Mouse (Mus musculus) forebrain, postnatal 0 days (tissue): Measurements from ENCODE around the gene Mapre3. TPM values are rescaled to one million over a fixed set of nuclear protein-coding genes. Genes with fewer than 3 reads are reported as not detected.

ENCODE experiments used
- ATAC-seq: fragments of 200-750 bp; cut with Nextera tagmentation; 2 replicates; pipeline ENCODE4 v1.8.0; 2017; ENCODE audit warnings: mild to moderate bottlenecking, moderate library complexity
- DNase-seq: peaks from one replicate; pipeline ENCODE4 v3.0.0-alpha.2; 2015
- H3K27ac ChIP-seq: fragments of 300-500 bp; sonication (generic); 2 replicates; pipeline ENCODE4 v1.5.1; 2014; ENCODE audit warnings: low read depth, mild to moderate bottlenecking, antibody characterized with exemption, low read length, moderate library complexity, mixed read lengths
- H3K27me3 ChIP-seq: fragments of 300-500 bp; sonication (generic); 2 replicates; pipeline ENCODE4 v1.6.1; 2014; ENCODE audit warnings: mild to moderate bottlenecking, low read length, mixed read lengths; ENCODE audit not compliant: insufficient read depth
- H3K36me3 ChIP-seq: fragments of 300-500 bp; sonication (generic); 2 replicates; pipeline ENCODE4 v1.6.1; 2014; ENCODE audit warnings: mild to moderate bottlenecking, moderate library complexity; ENCODE audit not compliant: insufficient read depth
- H3K4me1 ChIP-seq: fragments of 300-500 bp; sonication (generic); 2 replicates; pipeline ENCODE4 v1.6.1; 2014; ENCODE audit warnings: antibody characterized with exemption; ENCODE audit not compliant: insufficient read depth
- H3K4me2 ChIP-seq: fragments of 300-500 bp; sonication (generic); 2 replicates; pipeline ENCODE4 v1.6.1; 2014; ENCODE audit warnings: low read depth, mild to moderate bottlenecking, moderate library complexity
- H3K4me3 ChIP-seq: fragments of 300-500 bp; sonication (generic); 2 replicates; pipeline ENCODE4 v1.5.1; 2014; ENCODE audit warnings: low read depth, low read length, mixed read lengths
- H3K9ac ChIP-seq: fragments of 300-500 bp; sonication (generic); 2 replicates; pipeline ENCODE4 v1.6.1; 2014; ENCODE audit warnings: mild to moderate bottlenecking
- H3K9me3 ChIP-seq: fragments of 300-500 bp; sonication (generic); 2 replicates; pipeline ENCODE4 v1.6.1; 2016; ENCODE audit warnings: low read length
- CTCF ChIP-seq: sonication (generic); IDR thresholded peaks from 2 replicates; pipeline ENCODE4 v1.5.1; 2016; ENCODE audit warnings: antibody characterized with exemption, control low read depth, low read depth
- WGBS: fragments of 180-500 bp; shearing (Covaris S2); extraction: QIAGEN DNeasy Blood & Tissue Kit; methylation state at CpG from one replicate; pipeline ENCODE4 v1.1.7; 2014; 5-methylcytosine and 5-hydroxymethylcytosine counted together
- polyA plus RNA-seq: library from polyadenylated mRNA; unstranded; fragments of >200 nt; fragmentation: Nextera tagmentation; extraction: Ambion mirVana; gene quantifications from 2 replicates; pipeline ENCODE4 v1.2.1, GENCODE M21; 2015
- total RNA-seq: library from RNA; depleted of rRNA; stranded (reverse); fragments of >200 nt; gene quantifications from 2 replicates; pipeline ENCODE4 v1.2.3, GENCODE M21; 2014

Gene Mapre3
- total and polyA plus RNA-seq, 2 experiments from 2014 or later, result 55.0 to 141 TPM

DNA sequence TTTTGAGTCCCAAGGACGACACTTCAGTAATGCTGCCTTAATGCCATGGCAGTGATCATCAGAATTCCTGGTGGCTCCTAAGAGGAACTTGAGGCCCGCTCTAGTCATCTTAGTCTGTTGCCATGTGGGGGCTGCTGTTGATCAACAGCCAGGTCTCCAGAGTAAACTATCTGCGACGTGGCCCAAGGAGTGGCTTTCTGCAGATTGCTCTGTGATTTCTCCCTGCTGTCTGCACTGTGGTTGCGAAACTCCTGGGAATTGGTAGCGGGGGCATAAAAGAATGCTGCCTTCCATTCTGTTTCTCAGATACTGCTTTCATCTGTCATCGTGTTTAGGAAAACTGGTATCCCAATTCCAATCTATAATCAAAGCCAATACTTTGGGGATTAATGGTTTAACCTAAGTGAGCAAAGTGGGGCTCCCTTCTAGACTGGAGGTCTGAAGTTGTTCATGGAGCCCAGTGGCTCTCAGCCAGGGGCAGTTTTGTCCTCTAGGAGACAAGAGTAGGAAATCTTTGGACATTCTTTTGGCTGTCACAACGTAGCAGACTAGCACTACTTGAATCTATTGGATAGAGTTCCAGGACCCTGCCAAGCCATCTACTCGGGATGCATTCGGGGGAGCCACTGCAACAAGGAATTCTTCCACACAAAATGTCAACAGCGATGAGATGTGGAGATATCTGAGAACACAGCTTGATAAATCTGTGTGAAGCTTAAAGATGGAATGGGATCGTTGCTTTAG lies 11.5 kb upstream of the Mapre3 start:
- ATAC-seq (no peak), DNase-seq (no peak)
- H3K27me3 ChIP-seq, result no peaks in the 10 kb centered on the region
- no peak overlapping the region for H3K9ac ChIP-seq
- no peak overlapping the region for H3K27ac ChIP-seq
- H3K36me3 ChIP-seq, result peaks cover 17% of the 10 kb centered on the region
- no peaks in the 10 kb centered on the region for H3K4me1 ChIP-seq
- TF ChIP-seq CTCF, result no peak
- no peak overlapping the region for H3K4me2 ChIP-seq
- 73% methylated on average over 12 of the region's 12 CpGs for WGBS
- H3K9me3 ChIP-seq, result no peaks in the 10 kb centered on the region
- H3K4me3 ChIP-seq, result no peak overlapping the region

DNA sequence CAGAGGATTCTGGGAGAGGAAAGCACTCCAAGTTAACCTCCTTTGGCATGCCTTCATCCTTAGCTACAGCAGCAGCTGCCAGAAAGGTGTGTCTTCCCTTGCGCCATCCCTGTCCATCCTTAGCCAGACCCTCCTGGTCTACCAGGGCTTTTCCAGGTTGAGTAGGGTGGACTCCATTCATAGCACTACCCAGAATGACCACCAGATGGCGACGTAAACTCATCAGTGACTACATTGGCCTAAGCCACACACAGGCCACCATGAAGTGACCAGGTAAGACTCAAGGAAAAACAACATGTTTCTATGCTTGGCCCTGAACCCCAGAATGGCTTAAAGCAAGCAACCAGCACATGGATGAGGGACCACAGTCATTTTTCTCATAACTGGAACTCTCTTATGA lies 8.3 kb upstream of the Mapre3 start:
- Histone ChIP-seq H3K27me3 (no peaks in the 10 kb centered on the region), H3K9me3 (no peaks in the 10 kb centered on the region), H3K27ac (no peak overlapping the region), H3K36me3 (no peaks in the 10 kb centered on the region), H3K9ac (no peak overlapping the region), H3K4me3 (no peak overlapping the region), H3K4me2 (no peak overlapping the region), H3K4me1 (no peaks in the 10 kb centered on the region)
- TF ChIP-seq CTCF, result peak; percentile 99
- WGBS, result 8% methylated on average over 3 of the region's 3 CpGs
- ATAC-seq (peak; percentile 78), DNase-seq (peak; percentile 89)

DNA sequence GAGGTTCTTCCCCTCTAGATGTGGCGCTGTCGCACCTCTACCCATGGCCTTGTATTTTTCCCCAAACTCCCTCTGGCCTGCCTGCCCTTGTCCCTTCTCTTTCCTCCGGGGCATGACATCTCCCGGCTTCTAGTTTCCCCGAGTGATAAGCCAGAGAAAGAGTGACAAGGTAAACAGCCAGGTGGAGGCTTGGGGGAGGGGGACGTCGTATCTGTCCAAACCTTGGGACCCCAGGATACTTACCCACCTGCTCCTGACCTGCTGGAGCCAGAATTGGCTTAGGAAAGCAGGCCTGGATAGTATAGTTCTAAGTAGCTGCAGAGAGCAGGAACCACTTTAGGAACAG lies 652 bp downstream of the Mapre3 start:
- Histone ChIP-seq H3K9me3 (no peaks in the 10 kb centered on the region), H3K27me3 (no peaks in the 10 kb centered on the region; the same call in 1 of the 2 replicates), H3K4me2 (peak overlapping the region; percentile 86), H3K27ac (peak overlapping the region; percentile 90), H3K36me3 (no peaks in the 10 kb centered on the region), H3K4me1 (peaks cover 24% of the 10 kb centered on the region), H3K4me3 (peak overlapping the region; percentile 93), H3K9ac (peak overlapping the region; percentile 84)
- DNase-seq, result no peak
- TF ChIP-seq CTCF, result no peak
- WGBS, result 4% methylated on average over 7 of the region's 7 CpGs
- ATAC-seq, result no peak

DNA sequence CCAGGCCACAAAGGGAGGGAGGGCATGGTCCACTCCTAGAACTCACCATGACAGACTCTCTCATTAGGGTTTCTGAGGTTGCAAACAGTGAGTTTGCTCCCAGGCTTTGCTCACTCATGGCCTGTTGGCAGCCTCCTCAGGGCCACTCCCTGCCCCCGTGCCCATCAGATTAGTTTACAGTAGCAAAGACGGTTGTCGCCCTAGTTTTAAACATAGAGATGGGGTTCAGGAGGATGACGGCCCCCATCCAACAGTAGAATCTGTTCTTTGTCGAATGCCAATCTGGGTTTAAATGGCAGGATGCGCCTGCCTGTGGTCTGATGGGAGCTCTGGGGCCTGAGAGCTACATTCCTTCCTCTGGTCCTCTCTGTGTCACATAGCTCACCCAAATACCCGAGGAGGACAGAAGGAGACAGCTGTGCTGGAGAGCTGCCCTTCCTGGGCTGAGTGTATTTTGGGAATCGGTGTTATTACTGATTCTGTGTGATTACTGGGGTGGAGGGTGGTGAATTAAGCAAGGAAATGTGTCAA lies 1.9 kb downstream of the Mapre3 start:
- no peaks in the 10 kb centered on the region; the same call in 1 of the 2 replicates for H3K27me3 ChIP-seq
- H3K27ac ChIP-seq, result no peak overlapping the region
- peaks cover 24% of the 10 kb centered on the region for H3K4me1 ChIP-seq
- peak overlapping the region; percentile 86 for H3K4me2 ChIP-seq
- TF ChIP-seq CTCF, result no peak
- H3K36me3 ChIP-seq, result no peaks in the 10 kb centered on the region
- ATAC-seq, result no peak
- 57% methylated on average over 8 of the region's 8 CpGs for WGBS
- peak overlapping the region; percentile 25 for H3K9ac ChIP-seq
- H3K9me3 ChIP-seq, result no peaks in the 10 kb centered on the region
- peak overlapping the region; percentile 16 for H3K4me3 ChIP-seq
- DNase-seq, result no peak

DNA sequence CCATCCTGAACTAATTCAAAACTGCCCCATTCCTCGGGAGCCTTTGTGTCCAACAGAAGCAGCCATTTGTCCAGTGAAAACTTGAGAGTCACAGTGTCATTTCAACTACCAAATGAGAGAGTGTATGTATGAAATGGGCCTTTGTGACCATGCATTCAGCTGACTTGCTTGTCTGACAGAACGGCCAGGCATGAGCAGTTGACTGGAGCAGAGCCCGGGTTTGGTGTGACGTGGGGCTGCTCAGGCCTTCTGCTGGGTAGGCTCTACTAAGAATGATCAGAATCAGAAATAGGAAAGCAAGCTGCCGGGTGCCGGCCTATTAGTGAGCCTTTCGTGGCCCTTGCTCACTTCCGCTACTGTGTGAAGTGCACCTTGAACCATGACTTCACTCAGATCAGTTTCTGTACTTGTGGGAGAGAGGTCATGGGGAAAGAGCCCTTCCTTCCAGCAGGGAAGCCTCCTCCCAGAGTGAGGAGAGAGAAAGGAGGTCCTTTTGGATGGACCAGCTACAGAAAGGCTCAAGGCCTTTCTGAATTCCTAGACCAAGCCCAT lies 4.4 kb downstream of the Mapre3 start:
- no peak overlapping the region for H3K27ac ChIP-seq
- no peaks in the 10 kb centered on the region for H3K9me3 ChIP-seq
- no peak for TF ChIP-seq CTCF
- no peak overlapping the region for H3K4me2 ChIP-seq
- ATAC-seq, result no peak
- WGBS, result 79% methylated on average over 8 of the region's 8 CpGs
- DNase-seq, result no peak
- H3K4me1 ChIP-seq, result peaks cover 22% of the 10 kb centered on the region
- no peak overlapping the region for H3K9ac ChIP-seq
- no peaks in the 10 kb centered on the region for H3K27me3 ChIP-seq
- H3K4me3 ChIP-seq, result no peak overlapping the region
- no peaks in the 10 kb centered on the region for H3K36me3 ChIP-seq

DNA sequence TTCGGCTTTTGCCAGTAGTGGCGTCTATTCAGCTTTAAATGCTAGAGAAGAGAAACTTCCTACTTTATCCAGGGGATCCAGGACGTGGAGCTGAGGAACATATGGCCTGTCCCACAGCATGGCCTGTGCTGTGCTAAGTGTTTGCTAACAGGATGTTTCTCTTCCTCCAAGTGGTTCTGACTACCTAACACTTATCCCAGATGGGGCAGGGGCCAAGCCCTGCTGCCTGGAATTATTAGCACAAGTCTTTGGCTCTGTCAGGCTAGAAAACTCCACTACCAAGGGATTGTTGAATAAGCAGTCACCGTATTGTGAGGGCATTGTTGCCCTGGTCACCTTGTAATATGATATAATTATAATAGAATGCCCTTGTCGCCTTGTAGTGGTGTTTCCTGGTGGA lies 8.2 kb downstream of the Mapre3 start:
- H3K27me3 ChIP-seq, result no peaks in the 10 kb centered on the region
- H3K4me3 ChIP-seq, result no peak overlapping the region
- ATAC-seq (no peak), DNase-seq (no peak)
- no peak overlapping the region for H3K4me2 ChIP-seq
- no peaks in the 10 kb centered on the region for H3K36me3 ChIP-seq
- H3K9me3 ChIP-seq, result no peaks in the 10 kb centered on the region
- H3K27ac ChIP-seq, result no peak overlapping the region
- H3K4me1 ChIP-seq, result no peaks in the 10 kb centered on the region
- no peak overlapping the region for H3K9ac ChIP-seq
- TF ChIP-seq CTCF, result no peak
- 78% methylated on average over 5 of the region's 5 CpGs for WGBS

DNA sequence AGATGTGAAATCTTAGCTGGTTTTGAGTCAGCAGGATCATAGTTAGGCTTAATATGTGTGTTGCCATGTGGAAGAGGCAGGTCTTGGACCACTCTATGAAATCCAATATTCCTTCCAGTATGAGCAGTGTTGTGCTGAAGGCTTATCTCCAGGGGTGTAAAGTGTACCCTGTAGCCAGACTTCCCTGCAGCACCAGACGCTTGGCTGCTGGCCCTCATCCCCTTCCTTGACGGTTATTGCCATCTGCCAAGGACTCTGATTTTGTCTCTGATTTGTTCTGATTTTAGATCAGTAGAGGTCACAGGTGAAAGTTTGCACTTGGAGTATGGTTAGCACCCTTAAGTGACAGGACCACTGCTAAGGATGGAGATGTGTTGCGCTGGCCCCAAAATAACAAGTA lies 8.7 kb downstream of the Mapre3 start:
- Histone ChIP-seq H3K9ac (no peak overlapping the region), H3K4me1 (no peaks in the 10 kb centered on the region), H3K27ac (no peak overlapping the region), H3K9me3 (no peaks in the 10 kb centered on the region), H3K36me3 (no peaks in the 10 kb centered on the region), H3K27me3 (no peaks in the 10 kb centered on the region), H3K4me2 (no peak overlapping the region), H3K4me3 (no peak overlapping the region)
- DNase-seq (no peak), ATAC-seq (no peak)
- TF ChIP-seq CTCF, result no peak
- 74% methylated on average over 3 of the region's 3 CpGs for WGBS
